Mouse (Mus musculus): ENCODE measurements at regions not wholly inside any gene's neighbourhood (a gene's known extent, or its start where the extent isn't known, plus 50 kb on each side); places are given as distances from the start of the nearest gene placed in this dataset.

GRCm38 (mm10) chr15:25473201-25473710, 59.7 kb upstream of the Basp1 start:
- no peak for TF ChIP-seq MAZ (IDR thresholded peaks at IDR 0.05; ENCODE audit: low read depth, low read length)
- TF ChIP-seq POLR2AphosphoS2 (IDR thresholded peaks at IDR 0.05; ENCODE audit: low read length), result no peak
- no peak for TF ChIP-seq ZNF384 (IDR thresholded peaks at IDR 0.05; ENCODE audit: low read depth, low read length)
- TF ChIP-seq CTCF (IDR thresholded peaks at IDR 0.05 in 2 of 3, conservative IDR thresholded peaks at IDR 0.05 in 1 of 3; ENCODE audit: control insufficient read depth in 1 of 3, insufficient read depth in 1 of 3, low read depth in 2 of 3, low read length in 3 of 3, poor library complexity in 1 of 3, severe bottlenecking in 1 of 3), result no peak
- TF ChIP-seq E2F4 (IDR thresholded peaks at IDR 0.05; ENCODE audit: borderline replicate concordance, low read depth, low read length), result no peak
